Mouse (Mus musculus) hindbrain, embryonic 14.5 days (tissue): ENCODE results near the gene Nbeal2. TPM values are rescaled to one million over a fixed set of nuclear protein-coding genes. Genes with fewer than 3 reads are reported as not detected.

Experiments used
- ATAC-seq: fragments of 200-750 bp; cut with Nextera tagmentation; 2 replicates; pipeline ENCODE4 v1.8.0; 2017; ENCODE audit warnings: moderate number of reproducible peaks, mild to moderate bottlenecking, moderate TSS enrichment, moderate library complexity; ENCODE audit not compliant: low FRiP score
- DNase-seq: peaks from one replicate; pipeline ENCODE4 v3.0.0-alpha.2; 2015; ENCODE audit warnings: low spot score
- H3K27ac ChIP-seq: fragments of 300-500 bp; sonication (generic); 2 replicates; pipeline ENCODE4 v1.5.1; 2014; ENCODE audit warnings: mild to moderate bottlenecking, moderate library complexity
- H3K27me3 ChIP-seq: fragments of 300-500 bp; sonication (generic); 2 replicates; pipeline ENCODE4 v1.6.1; 2014; ENCODE audit warnings: mild to moderate bottlenecking, low read length, mixed read lengths; ENCODE audit not compliant: control insufficient read depth, insufficient read depth
- H3K36me3 ChIP-seq: fragments of 300-500 bp; sonication (generic); replicated peaks from 2 replicates; pipeline ENCODE4 v1.6.1; 2014; ENCODE audit not compliant: control insufficient read depth, insufficient read depth
- H3K4me1 ChIP-seq: fragments of 300-500 bp; sonication (generic); replicated peaks from 2 replicates; pipeline ENCODE4 v1.6.1; 2014; ENCODE audit warnings: antibody characterized with exemption, low read length, mixed read lengths; ENCODE audit not compliant: control insufficient read depth, insufficient read depth
- H3K4me2 ChIP-seq: fragments of 300-500 bp; sonication (generic); replicated peaks from 2 replicates; pipeline ENCODE4 v1.6.1; 2014; ENCODE audit warnings: mild to moderate bottlenecking, moderate library complexity
- H3K4me3 ChIP-seq: fragments of 300-500 bp; sonication (generic); replicated peaks from 2 replicates; pipeline ENCODE4 v1.5.1; 2014; ENCODE audit warnings: mild to moderate bottlenecking, low read length
- H3K9ac ChIP-seq: fragments of 300-500 bp; sonication (generic); 2 replicates; pipeline ENCODE4 v1.6.1; 2014
- H3K9me3 ChIP-seq: fragments of 300-500 bp; sonication (generic); 2 replicates; pipeline ENCODE4 v1.6.1; 2016; ENCODE audit warnings: low read length; ENCODE audit not compliant: control insufficient read depth
- WGBS: fragments of 180-500 bp; shearing (Covaris S2); extraction: QIAGEN DNeasy Blood & Tissue Kit; methylation state at CpG from one replicate; pipeline ENCODE4 v1.1.7; 2014; 5-methylcytosine and 5-hydroxymethylcytosine counted together
- polyA plus RNA-seq: library from polyadenylated mRNA; unstranded; fragments of >200 nt; fragmentation: Nextera tagmentation; extraction: Ambion mirVana; gene quantifications from 2 replicates; pipeline ENCODE4 v1.2.1, GENCODE M21; 2014

The Nbeal2 gene
- polyA plus RNA-seq, 1 experiment from 2014 or later: 4.0 TPM

- WGBS: 67% methylated on average over 11 of the region's 11 CpGs
- DNase-seq: no peak
- H3K4me1 ChIP-seq: peaks cover 24% of the 10 kb centered on the region
- peak overlapping the region; percentile 73 for H3K9ac ChIP-seq
- no peaks in the 10 kb centered on the region for H3K9me3 ChIP-seq
- no peak for ATAC-seq
- H3K36me3 ChIP-seq: peaks cover 18% of the 10 kb centered on the region
- H3K27me3 ChIP-seq: no peaks in the 10 kb centered on the region
- H3K4me3 ChIP-seq: peak overlapping the region; percentile 42
- peak overlapping the region; percentile 94 for H3K4me2 ChIP-seq
- H3K27ac ChIP-seq: peak overlapping the region; percentile 84
These were observed 28.5 kb downstream of the Nbeal2 start for GRCm38 (mm10) chr9:110625350-110625908.

GRCm38 (mm10) chr9:110624361-110625166 is 29.4 kb downstream of the Nbeal2 start, which contains the start of gene Nradd:
TSS of gene Nradd (minus strand) at chr9:110624452.
- peak within 1 kb of the TSS; percentile 73 for H3K9ac ChIP-seq
- WGBS: 1% methylated on average over 41 of the region's 41 CpGs

GRCm38 (mm10) chr9:110623416-110624195 is 30.4 kb downstream of the Nbeal2 start:
- Histone ChIP-seq H3K9me3 (no peaks in the 10 kb centered on the region), H3K27me3 (no peaks in the 10 kb centered on the region), H3K4me2 (peak overlapping the region; percentile 94), H3K27ac (peak overlapping the region; percentile 84), H3K4me1 (peaks cover 24% of the 10 kb centered on the region), H3K36me3 (peaks cover 32% of the 10 kb centered on the region), H3K4me3 (peak overlapping the region; percentile 42), H3K9ac (peak overlapping the region; percentile 73)
- DNase-seq (no peak), ATAC-seq (no peak)
- 50% methylated on average over 8 of the region's 8 CpGs for WGBS

More at GRCm38 (mm10) chr9:110624361-110625166, 29.4 kb downstream of the Nbeal2 start, which contains the start of gene Nradd:
- ATAC-seq (peak; percentile 93), DNase-seq (peak; percentile 88)
- Histone ChIP-seq H3K4me2 (peak within 1 kb of the TSS; percentile 94), H3K36me3 (peaks cover 23% of the 10 kb centered on the region), H3K4me3 (peak within 1 kb of the TSS; percentile 42), H3K9me3 (no peaks in the 10 kb centered on the region), H3K27me3 (no peaks in the 10 kb centered on the region), H3K4me1 (peaks cover 24% of the 10 kb centered on the region), H3K27ac (peak within 1 kb of the TSS; percentile 84)

- peaks cover 24% of the 10 kb centered on the region for H3K4me1 ChIP-seq
- H3K27ac ChIP-seq: no peak overlapping the region
- DNase-seq (no peak), ATAC-seq (no peak)
- H3K4me2 ChIP-seq: no peak overlapping the region; the same call in 1 of the 2 replicates
- peaks cover 41% of the 10 kb centered on the region for H3K36me3 ChIP-seq
- H3K9ac ChIP-seq: 0 out of 2 replicates have a peak overlapping the region, but pooled peaks have one; percentile 73
- H3K27me3 ChIP-seq: no peaks in the 10 kb centered on the region
- no peak overlapping the region for H3K4me3 ChIP-seq
- WGBS: 91% methylated on average over 12 of the region's 12 CpGs
- no peaks in the 10 kb centered on the region for H3K9me3 ChIP-seq
These were observed 31.2 kb downstream of the Nbeal2 start for GRCm38 (mm10) chr9:110622621-110623219.

- DNase-seq: no peak
- Histone ChIP-seq H3K27me3 (no peaks in the 10 kb centered on the region), H3K36me3 (peaks cover 53% of the 10 kb centered on the region), H3K9me3 (no peaks in the 10 kb centered on the region), H3K27ac (no peak overlapping the region), H3K4me2 (no peak overlapping the region), H3K9ac (no peak overlapping the region), H3K4me3 (no peak overlapping the region), H3K4me1 (peaks cover 24% of the 10 kb centered on the region)
- WGBS: 96% methylated on average over 7 of the region's 7 CpGs
- ATAC-seq: no peak
These were observed 33.3 kb downstream of the Nbeal2 start for GRCm38 (mm10) chr9:110620685-110621084.

- no peaks in the 10 kb centered on the region for H3K27me3 ChIP-seq
- DNase-seq (no peak), ATAC-seq (no peak)
- 89% methylated on average over 7 of the region's 7 CpGs for whole genome bisulfite sequencing
- H3K4me3 ChIP-seq: no peak overlapping the region
- no peak overlapping the region for H3K27ac ChIP-seq
- H3K9me3 ChIP-seq: no peaks in the 10 kb centered on the region
- no peak overlapping the region for H3K9ac ChIP-seq
- H3K4me2 ChIP-seq: no peak overlapping the region
- H3K4me1 ChIP-seq: peaks cover 19% of the 10 kb centered on the region
- peaks cover 58% of the 10 kb centered on the region for H3K36me3 ChIP-seq
These were observed 33.8 kb downstream of the Nbeal2 start for GRCm38 (mm10) chr9:110620180-110620579.

- no peaks in the 10 kb centered on the region for H3K27me3 ChIP-seq
- no peak overlapping the region for H3K4me2 ChIP-seq
- H3K9me3 ChIP-seq: no peaks in the 10 kb centered on the region
- WGBS: 84% methylated on average over 3 of the region's 3 CpGs
- H3K4me1 ChIP-seq: no peaks in the 10 kb centered on the region
- H3K9ac ChIP-seq: no peak overlapping the region
- ATAC-seq: no peak
- no peak overlapping the region for H3K4me3 ChIP-seq
- H3K36me3 ChIP-seq: peaks cover 66% of the 10 kb centered on the region
- no peak overlapping the region for H3K27ac ChIP-seq
- no peak for DNase-seq
These were observed 36.9 kb downstream of the Nbeal2 start for GRCm38 (mm10) chr9:110617081-110617480.

- no peak overlapping the region for H3K4me2 ChIP-seq
- WGBS: 88% methylated on average over 3 of the region's 3 CpGs
- no peak overlapping the region for H3K27ac ChIP-seq
- H3K9ac ChIP-seq: no peak overlapping the region
- DNase-seq (no peak), ATAC-seq (no peak)
- H3K4me1 ChIP-seq: no peaks in the 10 kb centered on the region
- H3K36me3 ChIP-seq: peaks cover 44% of the 10 kb centered on the region
- no peaks in the 10 kb centered on the region for H3K27me3 ChIP-seq
- no peak overlapping the region for H3K4me3 ChIP-seq
- no peaks in the 10 kb centered on the region for H3K9me3 ChIP-seq
These were observed 42.5 kb downstream of the Nbeal2 start for GRCm38 (mm10) chr9:110611471-110611870.
